Comparison of ENCODE assay signal across 14 mouse cellular contexts in the genomic region with DNA sequence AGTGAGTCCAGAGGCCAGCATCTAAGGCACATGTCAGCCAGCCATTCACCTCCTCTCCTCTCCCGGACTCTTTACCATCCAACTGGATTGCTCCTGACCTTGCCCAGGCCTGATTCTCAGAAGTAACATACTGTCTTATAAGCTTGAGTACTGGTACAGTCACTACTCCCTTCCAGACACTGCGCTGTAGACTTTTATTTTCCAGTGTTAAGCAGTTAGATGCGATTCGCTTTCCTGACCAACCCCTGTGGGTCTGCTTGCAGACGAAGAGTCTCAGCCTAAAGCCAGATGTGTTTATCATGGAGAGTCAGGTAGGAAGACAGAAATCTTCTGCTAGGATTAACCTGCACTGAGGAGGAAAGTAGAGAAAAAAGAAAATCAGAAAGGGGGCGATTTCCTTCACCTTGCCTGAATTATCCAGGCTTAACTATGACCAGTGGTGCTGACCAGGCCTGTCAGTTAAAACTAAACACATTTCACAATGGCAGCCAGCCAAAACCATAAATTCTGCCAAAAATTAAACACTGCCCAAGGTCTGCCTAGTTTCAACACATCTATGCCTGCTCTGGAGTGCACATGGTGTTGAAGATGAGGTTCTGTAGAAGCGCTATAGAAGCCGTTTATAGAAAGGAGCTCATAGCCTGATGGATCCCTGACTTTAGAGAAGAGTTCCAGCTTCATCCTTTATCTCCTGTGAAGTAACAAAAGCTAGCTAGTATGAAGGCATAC.
DNase-seq lines count a peak whose midpoint lies in the region; ATAC-seq and TF ChIP-seq lines count a peak whose summit lies in the region.
"Had no signal": no experiment of that assay in that cellular context is flagged by ENCODE, and none has a peak within 500 bp of the region (broad histone marks: within the 10 kb centered on the region; RNA-seq: fewer than 3 reads in every experiment).

No protein-coding gene starts in this region.

- H3K4me1 ChIP-seq in embryonic facial prominence, embryonic 14.5 days (ENCODE audit: control insufficient read depth, insufficient read depth, low read length) = peaks cover 19% of the 10 kb centered on the region
- no peaks in the 10 kb centered on the region for H3K4me1 ChIP-seq in midbrain, embryonic 16.5 days (ENCODE audit: control insufficient read depth, insufficient read depth, low read length)
- H3K4me1 ChIP-seq: hindbrain, embryonic 15.5 days; liver, embryonic 13.5 days; midbrain, embryonic 13.5 days had no signal

- peak; percentile 33; the same call in 1 of the 2 replicates for ATAC-seq in embryonic facial prominence, embryonic 14.5 days (ENCODE audit: low read depth)
- ATAC-seq in midbrain, embryonic 16.5 days = no peak
- ATAC-seq: forebrain, postnatal 0 days; midbrain, embryonic 13.5 days had no signal

- no peaks in the 10 kb centered on the region for H3K27me3 ChIP-seq in embryonic facial prominence, embryonic 14.5 days (replicated peaks; ENCODE audit: control insufficient read depth, insufficient read depth, low read length)
- H3K27me3 ChIP-seq in midbrain, embryonic 16.5 days (ENCODE audit: control insufficient read depth, insufficient read depth, low read depth, low read length) = no peaks in the 10 kb centered on the region
- H3K27me3 ChIP-seq: hindbrain, embryonic 15.5 days; liver, embryonic 13.5 days; midbrain, embryonic 13.5 days had no signal

- H3K27ac ChIP-seq in embryonic facial prominence, embryonic 14.5 days (replicated peaks; ENCODE audit: low read depth, low read length) = peak overlapping the region; percentile 33; the same call in 1 of the 2 replicates
- H3K27ac ChIP-seq in gastrocnemius, adult 2 months = no peak overlapping the region
- H3K27ac ChIP-seq in midbrain, embryonic 16.5 days (ENCODE audit: low read length) = no peak overlapping the region
- H3K27ac ChIP-seq: hindbrain, embryonic 15.5 days; liver, embryonic 13.5 days; midbrain, embryonic 13.5 days had no signal

- 54% methylated on average over 8 of the region's 8 CpGs for WGBS in embryonic facial prominence, embryonic 14.5 days
- 90% methylated on average over 8 of the region's 8 CpGs for WGBS in midbrain, embryonic 16.5 days

- no peak for TF ChIP-seq CTCF in gastrocnemius, adult 2 months (IDR thresholded peaks at IDR 0.05)

- DNase-seq in cerebellum, postnatal 14 days = peak; percentile 33 to 46
- no peak for DNase-seq in cerebellum, adult 11-12 months
- peak; percentile 8 for DNase-seq in left cerebral cortex, postnatal 4 days
- DNase-seq in left cerebral cortex, adult 18-20 months (ENCODE audit: low spot score in 2 of 2) = no peak
- DNase-seq in embryonic facial prominence, embryonic 14.5 days (ENCODE audit: low spot score) = peak; percentile 66
- peak; percentile 52 for DNase-seq in mesoderm, embryonic 11.5 days (ENCODE audit: low read depth, low spot score)
- DNase-seq in gastrocnemius, adult 2 months = no peak
- DNase-seq: cerebellum, adult 11 months; forebrain, postnatal 0 days; liver, embryonic 13.5 days; thymus, adult 18-20 months had no signal

- H3K4me3 ChIP-seq in embryonic facial prominence, embryonic 14.5 days (ENCODE audit: low read depth, low read length) = no peak overlapping the region
- H3K4me3 ChIP-seq in gastrocnemius, adult 2 months = no peak overlapping the region
- H3K4me3 ChIP-seq in midbrain, embryonic 16.5 days (ENCODE audit: low read depth, low read length) = no peak overlapping the region
- H3K4me3 ChIP-seq: hindbrain, embryonic 15.5 days; liver, embryonic 13.5 days; midbrain, embryonic 13.5 days had no signal

- H3K9me3 ChIP-seq in embryonic facial prominence, embryonic 14.5 days (ENCODE audit: control insufficient read depth, low read length) = no peaks in the 10 kb centered on the region
- H3K9me3 ChIP-seq in midbrain, embryonic 16.5 days (replicated peaks; ENCODE audit: control insufficient read depth, low read length, poor library complexity, severe bottlenecking) = no peaks in the 10 kb centered on the region
- H3K9me3 ChIP-seq: hindbrain, embryonic 15.5 days; liver, embryonic 13.5 days; midbrain, embryonic 13.5 days had no signal

- H3K9ac ChIP-seq in embryonic facial prominence, embryonic 14.5 days (ENCODE audit: low read depth, low read length) = no peak overlapping the region
- H3K9ac ChIP-seq in midbrain, embryonic 16.5 days (ENCODE audit: low read depth, low read length) = no peak overlapping the region
- H3K9ac ChIP-seq: forebrain, postnatal 0 days; hindbrain, embryonic 15.5 days; liver, embryonic 13.5 days; midbrain, embryonic 13.5 days had no signal

- H3K4me2 ChIP-seq in embryonic facial prominence, embryonic 14.5 days (ENCODE audit: low read depth, low read length) = no peak overlapping the region
- no peak overlapping the region for H3K4me2 ChIP-seq in midbrain, embryonic 16.5 days (ENCODE audit: low read length)
- H3K4me2 ChIP-seq: hindbrain, embryonic 15.5 days; liver, embryonic 13.5 days; midbrain, embryonic 13.5 days had no signal

- no peaks in the 10 kb centered on the region for H3K36me3 ChIP-seq in embryonic facial prominence, embryonic 14.5 days (ENCODE audit: control insufficient read depth, insufficient read depth, low read length)
- H3K36me3 ChIP-seq in midbrain, embryonic 16.5 days (ENCODE audit: control insufficient read depth, insufficient read depth, low read length) = no peaks in the 10 kb centered on the region
- H3K36me3 ChIP-seq: hindbrain, embryonic 15.5 days; liver, embryonic 13.5 days; midbrain, embryonic 13.5 days had no signal

- intact Hi-C loops in left cerebral cortex, postnatal 4 days (cut with DNase I) = no loop called here
- intact Hi-C loops in gastrocnemius, adult 2 months (cut with DNase I) = no loop called here

Comparison
In these comparisons a context has a peak if more than half of its experiments do, and no peak if none do; other contexts are left out.
1. DNase-seq: peak in cerebellum, postnatal 14 days (2 of 2), left cerebral cortex, postnatal 4 days (single experiment), embryonic facial prominence, embryonic 14.5 days (single experiment) and mesoderm, embryonic 11.5 days (single experiment); none in cerebellum, adult 11-12 months (single experiment), left cerebral cortex, adult 18-20 months (0 of 2) and gastrocnemius, adult 2 months (single experiment).